Mouse (Mus musculus): Measurements from ENCODE around the gene Plxna3. TPM values are rescaled to one million over a fixed set of nuclear protein-coding genes. Genes with fewer than 3 reads are reported as not detected.

Gene Plxna3
- 6.3 TPM for polyA plus RNA-seq (2017; shearing (Covaris generic))

DNA sequence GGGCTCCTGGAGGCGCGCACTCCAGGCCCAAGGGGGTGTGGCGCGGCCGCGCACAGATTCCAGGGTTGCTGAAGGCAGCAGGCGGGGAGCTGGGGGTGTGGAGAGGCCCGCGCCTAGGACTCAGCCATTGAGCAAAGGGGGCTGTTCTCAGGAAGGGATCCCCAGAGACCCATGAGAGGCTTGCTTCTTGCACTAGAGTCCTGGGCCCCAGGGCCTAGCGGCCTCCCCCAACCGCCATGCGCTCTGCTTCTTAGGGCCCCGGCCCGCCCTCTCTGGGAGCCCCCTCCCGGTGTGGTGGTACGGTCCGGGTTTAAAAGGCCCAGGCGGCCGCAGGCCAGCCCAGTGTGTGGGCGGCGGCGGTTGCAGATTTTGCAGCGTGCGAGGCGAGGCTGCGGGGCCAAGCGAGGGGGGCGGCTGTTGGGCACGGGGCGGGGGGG, at the start of gene Plxna3:
Gene Plxna3, plus strand, starts transcription at position 342 of the 437 bp plus-strand sequence.

GRCm38 (mm10) chrX:74281732-74282394, 47.0 kb upstream of the Plxna3 start, which contains the start of the genes Taz and Dnase1l1:
TSS of gene Taz (plus strand) at chrX:74281912.
TSS of gene Dnase1l1 (minus strand) at chrX:74282337.

DNA sequence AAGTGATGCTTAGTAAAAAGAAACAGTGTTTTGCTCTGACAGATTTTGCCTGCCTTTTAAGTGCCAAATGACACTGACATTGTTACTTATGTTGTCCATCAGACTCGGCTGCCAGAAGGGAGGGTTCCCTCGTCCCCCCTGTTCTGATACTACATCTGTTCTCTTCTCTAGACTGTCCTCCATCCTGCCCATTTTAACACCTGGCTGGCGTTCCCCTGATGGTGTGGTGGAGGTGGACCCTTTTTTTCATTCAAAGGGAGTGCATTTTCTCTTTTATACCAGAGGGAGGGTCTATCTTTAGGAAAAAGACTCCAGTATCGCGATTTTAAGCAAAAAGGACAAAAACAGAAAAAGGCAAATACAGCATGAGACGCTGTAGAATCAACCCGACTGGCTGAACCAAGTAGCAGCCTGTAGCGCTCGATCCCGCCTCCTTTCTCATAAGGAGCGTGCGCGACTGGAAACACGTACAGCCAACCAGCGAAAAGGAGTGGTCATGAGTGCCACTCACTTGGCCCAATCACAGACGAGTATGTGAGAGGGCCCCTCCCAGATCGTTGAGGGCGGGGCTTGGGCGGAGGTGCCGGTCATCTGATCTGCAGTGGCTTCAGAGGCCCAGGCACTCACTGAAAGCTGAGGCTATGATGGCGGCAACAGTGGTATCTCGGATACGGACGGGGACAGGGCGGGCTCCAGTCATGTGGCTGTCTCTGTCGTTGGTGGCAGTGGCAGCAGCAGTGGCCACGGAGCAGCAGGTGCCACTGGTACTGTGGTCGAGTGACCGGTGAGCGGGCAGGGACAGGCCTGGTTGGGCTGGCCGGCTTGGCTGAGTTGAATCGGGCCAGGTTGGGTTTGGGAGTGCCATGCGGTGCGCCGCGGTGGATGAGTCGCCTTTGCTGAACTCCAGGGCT, 32.1 kb upstream of the Plxna3 start, which contains the start of gene Atp6ap1:
Gene Atp6ap1, plus strand, starts transcription at position 560 of the 911 bp plus-strand sequence.

GRCm38 (mm10) chrX:74304867-74305700, 23.8 kb upstream of the Plxna3 start, which contains the start of gene Gdi1:
TSS of gene Gdi1 (plus strand) at chrX:74304998.

GRCm38 (mm10) chrX:74312540-74313464, 16.1 kb upstream of the Plxna3 start, which contains the start of gene Fam50a:
TSS of gene Fam50a (plus strand) at chrX:74313033.

GRCm38 (mm10) chrX:74353467-74353770, 24.6 kb downstream of the Plxna3 start, which contains the start of gene Lage3:
TSS of gene Lage3 (minus strand) at chrX:74353618.

GRCm38 (mm10) chrX:74372888-74373549, 44.2 kb downstream of the Plxna3 start, which contains the start of the genes Ubl4a and Slc10a3:
TSS of gene Ubl4a (minus strand) at chrX:74373218.
TSS of gene Slc10a3 (minus strand) at chrX:74373349.

GRCm38 (mm10) chrX:74392535-74393443, 63.9 kb downstream of the Plxna3 start, which contains the start of the genes Fam3a and Ikbkg:
TSS of gene Fam3a (minus strand) at chrX:74393272.
TSS of gene Ikbkg (plus strand) at chrX:74393290.

Other genes starting within 250 kb of the Plxna3 start
- not detected for gene Opn1mw, start 201.6 kb upstream of the Plxna3 start, polyA plus RNA-seq (2017; shearing (Covaris generic))
- 39.4 TPM for gene Mecp2, start 193.7 kb upstream of the Plxna3 start, polyA plus RNA-seq (2017; shearing (Covaris generic))
- not detected for gene Tex28, start 161.2 kb upstream of the Plxna3 start, polyA plus RNA-seq (2017; shearing (Covaris generic))
- gene Tktl1, start 151.8 kb upstream of the Plxna3 start, polyA plus RNA-seq (2017; shearing (Covaris generic)): 1.7 TPM
- 396 TPM for gene Flna, start 79.2 kb upstream of the Plxna3 start, polyA plus RNA-seq (2017; shearing (Covaris generic))
- gene Emd, start 74.4 kb upstream of the Plxna3 start, polyA plus RNA-seq (2017; shearing (Covaris generic)): 67.6 TPM
- 80.4 TPM for gene Rpl10, start 58.3 kb upstream of the Plxna3 start, polyA plus RNA-seq (2017; shearing (Covaris generic))
- gene Taz, start 47.2 kb upstream of the Plxna3 start, polyA plus RNA-seq (2017; shearing (Covaris generic)): 138 TPM
- gene Dnase1l1, start 46.7 kb upstream of the Plxna3 start, polyA plus RNA-seq (2017; shearing (Covaris generic)): 26.5 TPM
- 177 TPM for gene Atp6ap1, start 32.0 kb upstream of the Plxna3 start, polyA plus RNA-seq (2017; shearing (Covaris generic))
- 297 TPM for gene Gdi1, start 24.1 kb upstream of the Plxna3 start, polyA plus RNA-seq (2017; shearing (Covaris generic))
- gene Fam50a, start 16.0 kb upstream of the Plxna3 start, polyA plus RNA-seq (2017; shearing (Covaris generic)): 47.3 TPM
- gene Lage3, start 24.6 kb downstream of the Plxna3 start, polyA plus RNA-seq (2017; shearing (Covaris generic)): 53.3 TPM
- gene Ubl4a, start 44.2 kb downstream of the Plxna3 start, polyA plus RNA-seq (2017; shearing (Covaris generic)): 68.2 TPM
- gene Slc10a3, start 44.3 kb downstream of the Plxna3 start, polyA plus RNA-seq (2017; shearing (Covaris generic)): 43.9 TPM
- gene Fam3a, start 64.2 kb downstream of the Plxna3 start, polyA plus RNA-seq (2017; shearing (Covaris generic)): 43.8 TPM
- gene Ikbkg, start 64.2 kb downstream of the Plxna3 start, polyA plus RNA-seq (2017; shearing (Covaris generic)): 61.0 TPM
- gene G6pdx, start 100.1 kb downstream of the Plxna3 start, polyA plus RNA-seq (2017; shearing (Covaris generic)): 64.7 TPM
- not detected for gene Gm6880, start 152.3 kb downstream of the Plxna3 start, polyA plus RNA-seq (2017; shearing (Covaris generic))
- not detected for gene Olfr1326-ps1, start 245.8 kb downstream of the Plxna3 start, polyA plus RNA-seq (2017; shearing (Covaris generic))